Mouse (Mus musculus): ENCODE results near the gene Schip1. TPM values are rescaled to one million over a fixed set of nuclear protein-coding genes. Genes with fewer than 3 reads are reported as not detected.

Gene Schip1
- polyA plus RNA-seq, 1 experiment from 2014 or later = 76.9 TPM

DNA sequence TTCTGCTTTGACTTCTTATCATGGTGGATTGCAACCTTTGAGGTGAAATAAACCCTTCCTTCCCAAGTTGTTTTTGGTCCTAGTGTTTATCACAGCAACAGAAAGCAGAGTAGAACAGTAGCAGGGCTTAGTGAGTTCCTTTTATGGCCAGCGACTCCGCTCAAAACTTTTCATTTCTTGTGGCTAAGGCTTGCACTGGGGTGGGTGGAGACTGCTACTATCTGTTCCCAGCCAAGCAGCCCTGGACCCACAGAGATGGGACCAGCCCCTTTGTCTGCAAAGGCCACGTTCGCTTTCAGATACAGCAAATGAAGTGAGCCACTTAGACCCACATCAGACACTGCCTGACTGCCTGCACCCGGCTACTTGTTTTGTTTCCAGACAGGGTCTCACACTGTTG lies 446.3 kb downstream of the Schip1 start:
- whole genome bisulfite sequencing = 86% methylated on average over 5 of the region's 5 CpGs
- H3K4me1 ChIP-seq (replicated peaks; ENCODE audit: control insufficient read depth, insufficient read depth, low read length) = peaks cover 3% of the 10 kb centered on the region; the same call in 1 of the 2 replicates
- no peak overlapping the region for H3K4me2 ChIP-seq (ENCODE audit: low read depth, low read length, severe bottlenecking)
- ATAC-seq (replicated peaks; ENCODE audit: low FRiP score) (no peak), DNase-seq (ENCODE audit: low spot score) (no peak)
- H3K4me3 ChIP-seq (ENCODE audit: low read depth, low read length) = no peak overlapping the region
- no peaks in the 10 kb centered on the region for H3K36me3 ChIP-seq (ENCODE audit: control insufficient read depth, insufficient read depth, low read length)
- H3K9ac ChIP-seq (ENCODE audit: low read length) = no peak overlapping the region
- H3K9me3 ChIP-seq (ENCODE audit: control insufficient read depth, low read length) = no peaks in the 10 kb centered on the region
- no peak overlapping the region for H3K27ac ChIP-seq (ENCODE audit: low read depth, low read length)
- no peaks in the 10 kb centered on the region for H3K27me3 ChIP-seq (ENCODE audit: control insufficient read depth, insufficient read depth, low read length)

DNA sequence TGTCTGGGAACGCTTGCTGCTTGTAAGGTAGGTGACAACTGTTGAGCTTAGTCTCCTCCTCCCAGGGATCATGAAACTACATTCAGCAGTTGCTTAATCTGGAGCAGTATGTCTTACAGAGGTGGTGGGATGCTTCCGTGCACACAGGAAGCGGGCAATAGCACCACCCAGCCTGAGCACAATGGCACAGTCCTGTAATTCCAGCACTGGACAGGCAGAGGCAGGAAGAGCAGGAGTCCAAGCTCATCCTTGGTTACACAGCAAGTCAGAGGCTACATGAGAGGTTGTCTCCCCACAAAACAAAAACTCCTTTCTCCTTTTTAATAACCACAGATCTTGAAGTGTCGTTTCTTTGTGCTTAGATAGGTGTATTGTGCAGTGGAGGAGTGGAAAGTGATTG lies 447.1 kb downstream of the Schip1 start:
- H3K27ac ChIP-seq (ENCODE audit: low read depth, low read length) = no peak overlapping the region
- H3K36me3 ChIP-seq (ENCODE audit: control insufficient read depth, insufficient read depth, low read length) = no peaks in the 10 kb centered on the region
- peaks cover 3% of the 10 kb centered on the region; the same call in 1 of the 2 replicates for H3K4me1 ChIP-seq (replicated peaks; ENCODE audit: control insufficient read depth, insufficient read depth, low read length)
- 85% methylated on average over 4 of the region's 4 CpGs for WGBS
- H3K9me3 ChIP-seq (ENCODE audit: control insufficient read depth, low read length) = no peaks in the 10 kb centered on the region
- no peaks in the 10 kb centered on the region for H3K27me3 ChIP-seq (ENCODE audit: control insufficient read depth, insufficient read depth, low read length)
- no peak overlapping the region for H3K9ac ChIP-seq (ENCODE audit: low read length)
- H3K4me2 ChIP-seq (ENCODE audit: low read depth, low read length, severe bottlenecking) = no peak overlapping the region
- no peak overlapping the region for H3K4me3 ChIP-seq (ENCODE audit: low read depth, low read length)
- ATAC-seq (replicated peaks; ENCODE audit: low FRiP score) (no peak), DNase-seq (ENCODE audit: low spot score) (peak; percentile 11)

DNA sequence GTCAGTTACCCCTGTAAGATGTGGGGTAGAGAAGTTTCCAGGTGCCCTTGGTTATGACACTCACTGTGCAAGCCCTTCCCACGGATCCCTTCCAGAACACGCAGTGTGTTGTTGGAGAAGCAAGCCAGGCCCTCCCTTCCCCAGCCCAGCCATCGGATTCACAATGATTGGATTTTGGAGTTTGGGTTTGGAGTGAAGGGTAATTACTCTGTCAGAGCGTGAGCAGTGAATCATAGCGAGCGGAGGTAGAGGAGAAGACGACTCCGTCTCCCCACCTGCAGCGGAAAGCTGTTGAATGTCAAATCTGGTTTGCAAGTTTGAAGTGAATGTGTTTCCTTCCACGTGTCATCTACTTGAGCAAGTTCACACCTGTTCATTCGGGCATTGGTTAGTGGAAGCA lies 447.7 kb downstream of the Schip1 start:
- H3K27me3 ChIP-seq (ENCODE audit: control insufficient read depth, insufficient read depth, low read length) = no peaks in the 10 kb centered on the region
- WGBS = 87% methylated on average over 11 of the region's 11 CpGs
- ATAC-seq (replicated peaks; ENCODE audit: low FRiP score) = no peak
- H3K9me3 ChIP-seq (ENCODE audit: control insufficient read depth, low read length) = no peaks in the 10 kb centered on the region
- DNase-seq (ENCODE audit: low spot score) = peak; percentile 35
- H3K27ac ChIP-seq (ENCODE audit: low read depth, low read length) = no peak overlapping the region
- no peak overlapping the region for H3K4me2 ChIP-seq (ENCODE audit: low read depth, low read length, severe bottlenecking)
- H3K9ac ChIP-seq (ENCODE audit: low read length) = no peak overlapping the region
- no peaks in the 10 kb centered on the region for H3K36me3 ChIP-seq (ENCODE audit: control insufficient read depth, insufficient read depth, low read length)
- peaks cover 3% of the 10 kb centered on the region; the same call in 1 of the 2 replicates for H3K4me1 ChIP-seq (replicated peaks; ENCODE audit: control insufficient read depth, insufficient read depth, low read length)
- no peak overlapping the region for H3K4me3 ChIP-seq (ENCODE audit: low read depth, low read length)

DNA sequence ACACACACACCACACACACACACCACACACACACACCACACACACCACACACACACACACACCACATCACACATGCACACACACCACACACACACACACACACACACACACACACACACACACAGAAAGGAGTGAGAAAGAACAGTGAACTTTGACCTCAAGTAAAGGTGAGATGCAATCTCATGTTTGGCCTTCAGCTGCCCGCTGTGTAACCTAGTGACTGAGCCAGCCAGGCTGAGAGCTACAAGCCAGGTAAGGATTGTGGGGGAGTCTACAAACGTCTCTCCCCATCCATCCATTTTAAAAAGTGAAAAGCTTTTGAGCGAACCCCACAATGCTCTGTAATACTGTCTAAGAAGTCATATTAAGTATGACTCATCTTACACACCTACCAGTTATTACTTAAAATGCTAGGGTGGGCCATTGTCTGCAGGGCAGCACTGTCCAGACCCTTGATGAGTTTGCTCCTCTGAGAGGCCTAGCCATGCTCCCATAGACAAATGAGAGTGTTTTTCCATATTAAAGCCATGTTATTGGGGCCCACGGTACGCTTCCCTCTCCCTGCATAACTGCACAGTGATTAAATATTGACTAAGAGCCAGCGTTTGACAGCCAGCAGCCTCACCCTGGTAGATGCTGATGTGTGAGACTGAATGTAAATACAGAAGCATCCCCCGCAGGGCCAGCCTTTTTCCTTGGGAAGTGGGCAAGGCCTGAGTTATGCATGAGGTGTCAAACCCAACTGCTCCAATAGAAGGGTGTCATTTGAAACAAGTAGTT lies 448.9 kb downstream of the Schip1 start:
- no peaks in the 10 kb centered on the region for H3K36me3 ChIP-seq (ENCODE audit: control insufficient read depth, insufficient read depth, low read length)
- DNase-seq (ENCODE audit: low spot score) (peak; percentile 43), ATAC-seq (replicated peaks; ENCODE audit: low FRiP score) (peak; percentile 58; the same call in 1 of the 2 replicates)
- no peaks in the 10 kb centered on the region for H3K27me3 ChIP-seq (ENCODE audit: control insufficient read depth, insufficient read depth, low read length)
- no peak overlapping the region for H3K9ac ChIP-seq (ENCODE audit: low read length)
- H3K4me3 ChIP-seq (ENCODE audit: low read depth, low read length) = no peak overlapping the region
- 68% methylated on average over 7 of the region's 7 CpGs for WGBS
- no peak overlapping the region for H3K4me2 ChIP-seq (ENCODE audit: low read depth, low read length, severe bottlenecking)
- no peaks in the 10 kb centered on the region for H3K9me3 ChIP-seq (ENCODE audit: control insufficient read depth, low read length)
- H3K4me1 ChIP-seq (replicated peaks; ENCODE audit: control insufficient read depth, insufficient read depth, low read length) = peaks cover 3% of the 10 kb centered on the region; the same call in 1 of the 2 replicates
- H3K27ac ChIP-seq (ENCODE audit: low read depth, low read length) = 0 out of 2 replicates have a peak overlapping the region, but pooled peaks have one; percentile 25

DNA sequence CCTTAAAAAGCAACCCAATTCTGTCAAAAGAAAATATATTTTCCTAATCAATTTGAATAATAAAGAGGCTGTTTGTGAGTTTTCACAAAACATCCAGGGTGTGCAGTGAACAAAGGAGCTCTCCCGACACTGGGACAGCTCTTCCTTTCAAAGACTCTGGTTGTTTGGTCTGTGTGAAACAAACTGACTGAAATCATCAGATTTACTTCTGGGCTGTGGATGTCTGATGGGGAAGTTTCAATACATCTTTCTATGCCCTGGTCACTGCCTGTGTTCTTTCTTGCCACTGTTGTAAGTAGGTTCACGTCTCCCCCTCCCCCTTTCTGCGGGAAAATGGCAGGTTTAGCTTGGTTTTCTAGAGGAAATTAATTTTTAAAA lies 449.5 kb downstream of the Schip1 start:
- Histone ChIP-seq H3K36me3 (ENCODE audit: control insufficient read depth, insufficient read depth, low read length) (no peaks in the 10 kb centered on the region), H3K4me1 (replicated peaks; ENCODE audit: control insufficient read depth, insufficient read depth, low read length) (peaks cover 3% of the 10 kb centered on the region; the same call in 1 of the 2 replicates), H3K4me2 (ENCODE audit: low read depth, low read length, severe bottlenecking) (no peak overlapping the region), H3K9me3 (ENCODE audit: control insufficient read depth, low read length) (no peaks in the 10 kb centered on the region), H3K27me3 (ENCODE audit: control insufficient read depth, insufficient read depth, low read length) (no peaks in the 10 kb centered on the region), H3K27ac (ENCODE audit: low read depth, low read length) (0 out of 2 replicates have a peak overlapping the region, but pooled peaks have one; percentile 25), H3K4me3 (ENCODE audit: low read depth, low read length) (no peak overlapping the region), H3K9ac (ENCODE audit: low read length) (no peak overlapping the region)
- no peak for DNase-seq (ENCODE audit: low spot score)
- WGBS = 50% methylated on average over 3 of the region's 3 CpGs
- 0 out of 2 replicates have a peak, but pooled peaks have one; percentile 36 for ATAC-seq (replicated peaks; ENCODE audit: low FRiP score)

DNA sequence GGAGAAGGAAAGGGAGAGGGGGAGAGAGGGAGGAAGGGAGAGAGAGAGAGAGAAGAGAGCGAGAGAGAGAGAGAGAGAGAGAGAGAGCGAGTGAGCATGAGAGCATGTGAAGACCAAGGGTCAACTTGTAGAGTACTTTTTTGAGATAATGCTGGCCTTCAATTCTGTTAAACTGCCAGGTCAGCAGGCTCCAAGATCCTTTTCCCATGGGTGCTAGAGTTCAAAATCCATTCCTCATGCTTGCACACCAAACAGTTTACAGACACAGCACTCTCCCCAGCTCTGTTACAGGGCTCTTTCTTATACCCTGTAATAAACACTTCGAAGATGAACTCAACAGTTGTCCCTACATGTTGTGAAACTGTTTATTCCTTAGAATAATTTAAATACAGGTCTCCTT lies 450.1 kb downstream of the Schip1 start:
- ATAC-seq (replicated peaks; ENCODE audit: low FRiP score) = no peak
- 92% methylated on average over 3 of the region's 3 CpGs for WGBS
- peaks cover 3% of the 10 kb centered on the region; the same call in 1 of the 2 replicates for H3K4me1 ChIP-seq (replicated peaks; ENCODE audit: control insufficient read depth, insufficient read depth, low read length)

DNA sequence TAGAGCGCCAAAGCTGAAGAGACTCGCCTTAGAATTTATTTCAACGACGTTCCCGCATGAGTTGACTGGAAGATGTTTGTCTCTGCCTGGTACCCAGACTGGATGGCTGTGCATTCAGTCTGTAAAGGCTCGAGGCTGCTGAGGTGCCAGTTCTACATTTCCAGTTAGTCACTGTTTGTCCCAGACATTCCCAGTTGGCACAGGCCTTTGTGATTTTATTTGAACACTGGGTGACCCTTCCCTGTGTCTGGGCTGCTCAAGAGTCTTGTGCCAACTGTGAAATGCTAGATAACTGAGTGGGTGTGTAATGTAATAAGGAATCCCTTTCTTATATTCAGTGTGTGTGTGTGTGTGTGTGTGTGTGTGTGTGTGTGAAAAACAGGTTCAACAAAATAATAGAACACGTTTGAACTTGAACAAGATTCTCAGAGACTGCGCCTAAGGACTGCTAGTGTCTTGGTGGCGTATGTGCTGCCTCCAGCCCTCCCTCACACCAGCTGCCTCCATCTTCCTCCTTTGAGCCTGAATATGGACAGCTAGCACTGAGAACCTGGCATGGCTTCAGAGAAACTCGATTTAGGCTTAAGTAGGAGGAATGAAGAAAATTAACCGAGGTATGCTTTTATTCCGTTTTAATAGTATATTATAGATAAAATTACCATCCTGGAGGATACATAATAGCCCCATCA lies 451.9 kb downstream of the Schip1 start:
- H3K4me1 ChIP-seq (replicated peaks; ENCODE audit: control insufficient read depth, insufficient read depth, low read length) = peaks cover 3% of the 10 kb centered on the region; the same call in 1 of the 2 replicates
- 91% methylated on average over 12 of the region's 12 CpGs for WGBS
- no peak for ATAC-seq (replicated peaks; ENCODE audit: low FRiP score)

More for the DNA sequence above, 450.1 kb downstream of the Schip1 start:
- Histone ChIP-seq H3K9ac (ENCODE audit: low read length) (no peak overlapping the region), H3K4me2 (ENCODE audit: low read depth, low read length, severe bottlenecking) (no peak overlapping the region), H3K27me3 (ENCODE audit: control insufficient read depth, insufficient read depth, low read length) (no peaks in the 10 kb centered on the region), H3K9me3 (ENCODE audit: control insufficient read depth, low read length) (no peaks in the 10 kb centered on the region), H3K4me3 (ENCODE audit: low read depth, low read length) (no peak overlapping the region), H3K36me3 (ENCODE audit: control insufficient read depth, insufficient read depth, low read length) (no peaks in the 10 kb centered on the region), H3K27ac (ENCODE audit: low read depth, low read length) (no peak overlapping the region)
- peak; percentile 19 for DNase-seq (ENCODE audit: low spot score)

DNA sequence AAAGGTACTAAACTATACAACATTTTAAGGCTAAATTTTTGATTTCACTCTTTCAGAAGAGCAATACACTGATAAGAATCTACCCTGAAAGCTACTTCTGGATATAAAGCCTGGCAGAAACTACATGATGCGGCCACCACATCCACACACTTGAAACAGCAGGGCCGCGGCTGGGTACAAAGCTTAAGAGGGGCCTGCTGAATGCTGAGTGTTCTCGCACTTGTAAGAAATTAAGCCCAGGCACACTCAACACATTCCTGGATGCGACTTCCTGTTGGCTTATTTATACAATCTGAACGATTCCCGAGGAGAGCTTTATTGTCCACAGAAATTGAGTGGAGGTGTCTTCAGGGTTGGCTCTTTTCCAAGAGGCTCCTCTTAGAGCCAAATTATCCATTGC lies 452.6 kb downstream of the Schip1 start:
- H3K4me2 ChIP-seq (ENCODE audit: low read depth, low read length, severe bottlenecking) = no peak overlapping the region
- no peak for ATAC-seq (replicated peaks; ENCODE audit: low FRiP score)
- DNase-seq (ENCODE audit: low spot score) = peak; percentile 33
- H3K27me3 ChIP-seq (ENCODE audit: control insufficient read depth, insufficient read depth, low read length) = no peaks in the 10 kb centered on the region
- H3K4me1 ChIP-seq (replicated peaks; ENCODE audit: control insufficient read depth, insufficient read depth, low read length) = peaks cover 3% of the 10 kb centered on the region; the same call in 1 of the 2 replicates
- WGBS = 68% methylated on average over 7 of the region's 7 CpGs
- H3K9me3 ChIP-seq (ENCODE audit: control insufficient read depth, low read length) = no peaks in the 10 kb centered on the region
- no peak overlapping the region for H3K27ac ChIP-seq (ENCODE audit: low read depth, low read length)
- no peak overlapping the region for H3K4me3 ChIP-seq (ENCODE audit: low read depth, low read length)
- H3K9ac ChIP-seq (ENCODE audit: low read length) = no peak overlapping the region
- H3K36me3 ChIP-seq (ENCODE audit: control insufficient read depth, insufficient read depth, low read length) = no peaks in the 10 kb centered on the region

More for the DNA sequence above, 451.9 kb downstream of the Schip1 start:
- no peak overlapping the region for H3K27ac ChIP-seq (ENCODE audit: low read depth, low read length)
- no peaks in the 10 kb centered on the region for H3K36me3 ChIP-seq (ENCODE audit: control insufficient read depth, insufficient read depth, low read length)
- H3K27me3 ChIP-seq (ENCODE audit: control insufficient read depth, insufficient read depth, low read length) = no peaks in the 10 kb centered on the region
- DNase-seq (ENCODE audit: low spot score) = peak; percentile 33
- no peak overlapping the region for H3K9ac ChIP-seq (ENCODE audit: low read length)
- H3K9me3 ChIP-seq (ENCODE audit: control insufficient read depth, low read length) = no peaks in the 10 kb centered on the region
- H3K4me2 ChIP-seq (ENCODE audit: low read depth, low read length, severe bottlenecking) = no peak overlapping the region
- no peak overlapping the region for H3K4me3 ChIP-seq (ENCODE audit: low read depth, low read length)
